Mouse (Mus musculus) layer of hippocampus, adult 11-12 months (tissue): ENCODE measurements around the gene Fam43a.
A peak's percentile ranks its signal among the peaks of the same experiment; 100 is the strongest.

Source experiments
- DNase-seq: peaks from one replicate; pipeline ENCODE4 v3.0.0; 2022; ENCODE audit warnings: low spot score

Fam43a gene

DNA sequence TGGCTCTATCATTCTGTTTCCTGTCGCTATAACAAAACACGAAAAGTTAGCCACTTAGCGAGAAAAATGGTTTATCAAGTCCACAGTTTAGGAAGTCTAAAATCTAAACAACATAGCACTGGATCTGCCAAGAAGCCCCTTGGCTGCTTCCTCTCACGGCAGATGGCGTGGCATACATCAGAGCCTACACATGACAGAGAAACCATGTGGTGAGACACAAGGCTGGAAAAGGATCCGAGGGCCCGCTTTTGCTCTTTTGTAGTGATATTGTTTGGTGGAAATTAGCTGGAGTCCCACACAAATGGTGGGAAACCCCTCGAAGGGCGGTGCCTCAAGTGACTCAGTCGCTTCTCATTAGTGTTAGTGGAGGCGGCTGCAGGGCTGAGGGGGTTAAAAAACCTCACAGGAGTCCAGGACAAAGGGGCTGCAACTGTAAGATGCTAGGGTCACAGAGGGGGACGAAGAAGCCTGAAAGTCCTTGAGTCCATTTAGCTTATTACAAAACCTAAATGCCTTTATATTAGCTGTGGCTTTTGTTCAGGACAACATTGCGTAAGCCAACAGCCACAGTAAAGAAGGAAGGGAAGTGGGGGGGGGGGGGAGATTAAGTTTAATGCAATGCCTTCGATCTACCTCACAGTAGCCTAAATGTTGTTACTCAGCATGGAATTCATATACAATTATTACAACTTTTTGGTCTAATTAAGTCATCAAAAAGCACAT, 3.5 kb upstream of the Fam43a start:
- DNase-seq, result peak; percentile 58

GRCm38 (mm10) chr16:30596959-30597681, 2.4 kb upstream of the Fam43a start:
- DNase-seq, result peak; percentile 95

DNA sequence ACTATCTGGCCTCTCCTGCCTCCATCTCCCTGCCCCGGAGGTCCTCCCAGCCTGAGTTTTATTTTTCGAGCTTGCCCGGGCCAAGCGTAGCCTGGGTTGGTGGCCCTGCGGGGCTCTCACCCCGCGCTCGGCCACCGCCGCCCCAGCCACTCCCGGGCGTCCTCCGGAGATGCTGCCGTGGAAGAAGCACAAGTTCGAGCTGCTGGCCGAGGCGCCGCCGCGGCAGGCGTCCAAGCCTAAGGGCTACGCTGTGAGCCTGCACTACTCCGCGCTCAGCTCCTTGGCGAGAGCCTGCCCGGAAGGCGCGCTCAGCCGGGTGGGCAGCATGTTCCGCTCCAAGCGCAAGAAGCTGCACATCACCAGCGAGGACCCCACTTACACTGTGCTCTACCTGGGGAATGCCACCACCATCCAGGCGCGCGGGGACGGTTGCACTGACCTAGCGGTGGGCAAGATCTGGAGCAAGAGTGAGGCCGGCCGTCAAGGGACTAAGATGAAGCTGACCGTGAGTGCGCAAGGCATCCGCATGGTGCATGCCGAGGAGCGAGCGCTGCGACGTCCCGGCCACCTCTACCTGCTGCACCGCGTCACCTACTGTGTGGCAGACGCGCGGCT, 1.0 kb downstream of the Fam43a start:
- peak; percentile 44 for DNase-seq

DNA sequence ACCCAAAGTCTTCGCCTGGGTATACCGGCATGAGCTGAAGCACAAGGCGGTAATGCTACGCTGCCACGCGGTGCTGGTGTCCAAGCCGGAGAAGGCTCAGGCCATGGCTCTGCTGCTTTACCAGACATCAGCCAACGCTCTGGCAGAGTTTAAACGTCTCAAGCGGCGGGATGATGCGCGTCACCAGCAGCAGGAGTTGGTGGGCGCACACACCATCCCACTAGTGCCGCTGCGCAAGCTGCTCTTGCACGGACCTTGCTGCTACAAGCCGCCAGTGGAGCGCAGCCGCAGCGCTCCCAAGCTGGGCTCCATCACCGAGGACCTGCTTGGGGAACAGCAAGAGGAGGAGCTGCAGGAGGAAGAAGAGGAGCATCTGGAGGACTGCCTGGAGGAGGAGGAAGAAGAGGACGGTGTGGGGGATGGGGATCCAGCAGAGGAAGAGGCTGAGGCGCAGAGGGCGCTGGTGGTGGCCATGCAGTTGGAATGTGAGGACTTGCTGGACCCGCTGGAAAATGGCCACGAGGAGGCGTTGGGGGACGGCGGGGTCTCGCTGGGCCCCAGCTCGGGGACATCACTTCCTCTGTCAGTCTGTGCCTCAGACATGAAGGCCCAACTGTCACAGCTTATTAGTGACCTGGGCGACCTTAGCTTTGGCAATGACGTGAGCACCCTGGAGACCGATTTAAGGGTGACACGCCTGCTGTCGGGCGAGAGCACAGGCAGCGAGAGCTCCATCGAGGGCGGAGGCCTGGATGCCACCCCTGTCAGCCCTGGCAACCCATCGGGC, 1.7 kb downstream of the Fam43a start:
- DNase-seq, result peak; percentile 25

GRCm38 (mm10) chr16:30601946-30602345, 2.4 kb downstream of the Fam43a start:
- no peak for DNase-seq

DNA sequence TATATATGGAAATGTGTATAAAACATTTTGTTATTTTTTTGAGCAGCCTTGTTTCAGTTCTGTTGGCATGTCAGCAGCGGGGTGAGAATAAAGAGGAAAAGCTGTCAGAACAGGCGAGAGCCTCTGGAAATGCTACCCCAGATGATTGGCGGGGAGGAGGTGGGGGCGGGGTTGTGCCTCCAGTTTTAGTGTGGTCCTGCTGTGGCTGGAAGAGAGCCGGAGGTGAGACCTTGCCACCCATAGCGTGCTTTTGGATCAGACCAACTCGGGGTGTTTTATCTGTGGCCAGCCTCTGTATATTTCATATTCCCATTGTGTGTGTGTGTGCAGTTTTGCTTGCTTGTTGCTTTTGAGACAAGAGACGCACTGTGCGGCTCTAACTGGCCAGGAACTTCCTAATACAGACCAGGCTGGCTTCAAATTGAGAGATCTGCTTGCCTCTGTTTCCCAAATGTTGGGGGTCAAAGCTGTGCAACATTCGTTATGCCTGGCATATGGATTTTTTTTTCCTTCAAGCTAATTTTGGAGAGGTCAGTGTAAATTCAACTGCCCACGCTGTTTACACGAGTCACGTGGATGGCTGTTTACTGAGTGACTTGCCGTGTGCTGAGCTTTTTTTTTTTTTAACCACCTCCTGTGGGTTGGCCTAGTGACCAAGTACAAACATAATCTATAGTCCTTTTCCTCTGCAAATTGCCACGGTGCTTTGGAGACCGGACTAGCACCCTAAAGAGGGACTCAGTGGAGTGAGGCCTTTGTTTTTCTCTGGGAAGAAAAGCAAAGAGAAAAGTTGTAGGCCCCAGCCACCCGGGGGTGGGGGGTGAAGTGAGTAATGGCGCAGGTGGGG, 3.4 kb downstream of the Fam43a start:
- DNase-seq, result no peak

DNA sequence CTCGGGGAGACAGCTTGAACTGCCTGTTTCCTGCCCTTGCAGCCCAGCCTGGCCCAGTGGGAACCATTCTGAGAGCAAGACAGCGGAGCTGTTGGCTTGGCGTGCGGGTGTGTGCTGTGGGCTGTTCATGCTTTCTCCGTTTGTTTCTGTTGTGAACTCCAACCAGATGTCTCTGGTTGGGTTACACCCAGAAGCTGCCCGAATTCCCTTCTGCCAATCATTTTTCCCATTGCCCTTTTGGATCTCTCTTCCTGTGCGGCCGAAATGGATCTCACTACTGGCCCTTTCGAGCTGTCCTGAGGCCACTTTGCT, 4.0 kb downstream of the Fam43a start:
- no peak for DNase-seq

DNA sequence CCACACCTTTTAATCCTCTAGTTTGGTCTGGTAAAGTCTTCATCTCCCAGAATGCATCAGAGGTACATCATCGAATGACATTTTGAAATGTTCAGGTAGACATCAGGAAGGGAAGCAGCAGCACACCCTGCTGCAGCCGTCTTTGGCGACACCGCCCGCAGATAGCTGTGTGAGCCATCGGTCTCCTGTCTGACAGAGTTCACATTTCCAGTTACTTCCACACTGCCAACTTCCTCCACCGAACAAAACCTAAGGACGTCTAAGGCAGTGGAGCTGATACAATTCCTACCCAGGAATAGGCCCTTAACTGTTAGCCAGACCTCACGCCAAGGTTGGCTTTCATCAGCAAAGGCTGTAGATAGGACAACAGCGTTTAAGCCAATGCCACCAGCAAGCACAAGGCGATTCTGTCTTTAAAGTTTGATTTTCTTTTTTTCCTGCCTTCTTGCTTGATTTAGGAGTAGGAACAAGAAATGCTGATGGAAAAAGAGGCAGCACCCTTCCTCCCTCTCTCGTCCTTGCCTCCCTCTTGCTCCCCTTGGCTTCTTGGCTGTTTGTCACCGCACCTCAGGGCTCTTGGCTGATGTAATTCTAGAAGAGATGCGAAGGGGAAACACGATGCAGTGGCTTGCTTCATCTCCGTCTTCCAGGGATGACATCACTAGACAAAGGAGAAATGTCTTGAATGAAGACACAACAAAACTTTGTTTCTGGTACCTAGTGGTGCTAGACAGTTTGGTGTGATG, 4.7 kb downstream of the Fam43a start:
- no peak for DNase-seq

DNA sequence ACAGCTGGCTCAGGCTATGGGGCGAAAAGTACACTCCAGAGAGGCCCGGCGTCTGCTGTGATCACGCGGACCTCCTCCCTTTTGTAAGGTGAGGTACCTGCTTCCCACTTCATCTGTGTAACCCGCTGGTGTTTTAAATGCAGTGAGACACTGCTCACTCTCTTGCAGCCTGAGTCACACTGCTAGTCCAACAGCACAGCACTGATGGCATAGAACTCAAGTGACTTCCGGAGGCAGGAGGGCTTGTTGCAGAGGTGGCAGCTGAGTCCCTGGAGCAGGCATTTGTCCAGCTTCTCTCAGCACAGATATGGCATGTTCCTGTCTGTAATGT, 5.2 kb downstream of the Fam43a start:
- no peak for DNase-seq

- DNase-seq, result no peak
Measured at GRCm38 (mm10) chr16:30605528-30605927, 6.0 kb downstream of the Fam43a start.

DNA sequence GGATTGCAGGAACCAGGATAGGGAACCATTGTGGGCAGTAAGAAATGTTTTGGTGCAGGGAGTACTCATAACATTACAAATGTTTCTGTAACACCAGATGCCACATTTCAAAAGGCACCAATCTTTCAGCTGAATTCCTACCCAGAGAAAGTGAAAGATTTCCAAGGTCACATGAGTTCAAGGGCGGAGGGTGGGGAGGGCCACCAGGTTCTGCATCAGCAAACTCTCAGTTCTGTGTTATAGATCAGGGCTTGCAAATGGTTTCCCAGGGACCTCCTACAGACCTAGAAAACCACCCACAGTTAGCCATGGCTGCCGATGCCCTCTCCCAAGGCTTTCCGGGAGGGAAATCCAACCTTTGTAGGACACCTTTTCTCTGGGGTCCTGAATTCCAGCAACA, 8.3 kb downstream of the Fam43a start:
- DNase-seq, result no peak

- no peak for DNase-seq
Measured at GRCm38 (mm10) chr16:30611331-30611730, 11.8 kb downstream of the Fam43a start.

DNA sequence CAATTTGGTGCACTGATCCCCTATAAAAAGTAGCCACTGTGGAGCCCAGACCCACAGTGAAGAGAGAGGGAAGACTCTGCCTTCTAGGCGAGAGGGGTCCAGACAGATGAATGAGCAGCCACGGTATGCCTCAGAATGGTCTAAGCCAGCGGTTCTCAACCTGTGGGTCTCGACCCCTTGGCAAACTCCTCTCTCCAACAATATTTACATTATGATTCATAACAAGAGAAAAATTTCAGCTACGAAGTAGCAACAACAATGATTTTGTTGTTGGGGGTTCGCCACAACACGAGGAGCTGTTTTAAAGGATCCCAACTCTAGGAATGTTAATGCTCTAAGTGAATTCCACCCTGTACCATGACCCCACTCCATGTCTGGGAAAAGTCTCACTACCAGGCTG, 13.6 kb downstream of the Fam43a start:
- no peak for DNase-seq

GRCm38 (mm10) chr16:30614122-30614521, 14.6 kb downstream of the Fam43a start:
- DNase-seq, result no peak

- no peak for DNase-seq
Measured at GRCm38 (mm10) chr16:30614705-30615317, 15.3 kb downstream of the Fam43a start.

- DNase-seq, result no peak
Measured at GRCm38 (mm10) chr16:30616281-30616680, 16.8 kb downstream of the Fam43a start.

DNA sequence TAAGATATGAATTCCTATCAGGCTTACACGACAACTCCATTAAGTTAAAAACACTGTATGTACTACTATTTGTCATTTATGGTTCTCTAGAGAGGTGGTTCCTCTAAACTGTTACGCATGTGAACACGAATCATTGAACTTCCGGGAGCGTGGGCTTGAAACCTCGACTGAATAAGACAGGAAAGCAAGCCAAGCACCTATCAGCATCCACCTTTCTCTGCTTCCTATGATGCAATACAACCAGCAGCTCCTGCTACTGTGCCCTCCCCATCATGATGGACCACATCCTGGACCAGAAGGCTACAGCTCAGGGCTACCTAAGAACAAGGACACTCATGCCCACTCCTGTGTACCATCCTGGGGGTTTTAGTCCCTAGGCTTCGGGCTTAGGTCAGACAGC, 24.1 kb downstream of the Fam43a start:
- DNase-seq, result no peak

DNA sequence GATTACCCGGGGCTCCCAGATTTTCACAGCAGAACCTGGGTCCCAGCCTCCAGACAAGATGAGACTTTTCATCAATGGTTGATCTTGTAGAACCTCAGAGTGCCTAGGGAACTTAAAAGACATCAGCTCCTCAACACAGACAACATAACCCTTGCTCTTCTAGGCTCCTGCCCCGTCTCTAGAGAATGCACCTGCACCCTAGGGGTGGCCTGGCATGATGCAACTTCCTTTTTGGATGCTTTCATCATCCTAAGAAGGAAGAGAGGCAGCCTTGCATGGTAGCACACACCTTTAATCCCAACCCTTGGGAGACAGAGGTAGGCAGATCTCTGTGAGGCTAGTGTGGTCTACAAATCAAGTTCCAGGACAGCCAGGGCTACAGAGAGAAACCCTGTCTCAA, 25.1 kb downstream of the Fam43a start:
- no peak for DNase-seq

- DNase-seq, result no peak
Measured at GRCm38 (mm10) chr16:30627586-30628337, 28.2 kb downstream of the Fam43a start.

DNA sequence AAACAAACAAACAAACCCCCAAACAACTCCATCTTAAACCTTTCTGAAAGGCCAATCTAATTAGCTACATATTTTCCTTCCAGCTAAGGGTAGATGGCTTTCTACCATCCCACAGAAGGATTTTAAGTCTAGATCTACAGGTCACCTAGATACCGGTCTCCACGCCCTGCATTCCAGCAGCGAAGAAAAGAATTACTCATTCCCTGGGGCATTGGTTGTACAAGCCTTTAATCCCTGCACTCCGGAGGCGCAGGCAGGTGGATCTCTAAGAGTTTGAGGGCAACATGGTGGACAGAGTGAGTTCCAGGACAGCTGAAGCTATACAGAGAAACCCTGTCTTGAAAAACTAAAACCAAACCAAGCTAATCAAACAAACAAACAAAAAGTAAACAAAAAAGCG, 28.9 kb downstream of the Fam43a start:
- no peak for DNase-seq
